Mouse (Mus musculus) adrenal gland, postnatal 4 days (tissue): ENCODE data around the gene Zcchc24. TPM values are rescaled to one million over a fixed set of nuclear protein-coding genes. Genes with fewer than 3 reads are reported as not detected.

Experiments used
- DNase-seq, 2 experiments: peaks; one replicate each; pipeline ENCODE4 v3.0.0; 2021 to 2022; ENCODE audit warnings: low spot score in 2 of 2, mixed read lengths in 2 of 2
- total RNA-seq, 2 experiments: library from RNA; stranded (reverse); gene quantifications; 2 replicates each; pipeline ENCODE4 v1.2.3; 2021

Gene Zcchc24
- total RNA-seq, 2 experiments from 2014 or later, result 30.2 to 34.7 TPM

DNA sequence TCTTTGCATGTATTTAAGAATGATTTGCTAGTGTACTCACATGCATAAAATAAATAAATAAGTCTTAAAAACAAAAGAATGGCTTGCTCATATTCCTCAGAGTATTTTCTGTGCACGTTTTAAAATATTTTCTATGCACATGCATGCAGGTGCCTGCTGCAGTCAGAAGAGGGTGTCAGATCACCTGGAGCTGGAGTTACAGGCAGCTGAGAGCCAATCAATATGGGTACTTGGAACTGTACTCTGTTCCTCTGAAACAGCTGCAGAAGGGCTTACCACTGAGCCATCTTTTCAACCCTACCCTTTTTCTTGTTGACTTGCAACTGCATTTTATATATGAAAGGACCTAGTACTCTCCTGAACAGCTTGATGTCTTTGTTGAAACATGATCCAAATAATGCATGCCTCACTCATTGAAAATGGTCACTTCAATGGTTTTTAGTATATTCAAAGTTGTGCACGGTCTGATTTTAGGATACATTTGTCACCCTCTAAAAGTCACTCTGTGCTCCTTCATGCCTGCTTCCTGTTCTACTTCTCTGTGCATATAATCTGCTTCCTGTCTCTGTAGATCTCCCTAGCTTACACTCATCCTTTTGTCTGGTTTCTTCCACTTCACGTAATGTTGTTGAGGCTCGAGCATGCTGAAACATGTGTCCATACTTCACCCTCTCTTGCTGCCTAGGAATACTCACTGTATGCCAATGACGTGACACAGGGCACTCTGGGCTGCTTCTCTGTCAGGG lies 47.7 kb downstream of the Zcchc24 start:
- no peak for DNase-seq

DNA sequence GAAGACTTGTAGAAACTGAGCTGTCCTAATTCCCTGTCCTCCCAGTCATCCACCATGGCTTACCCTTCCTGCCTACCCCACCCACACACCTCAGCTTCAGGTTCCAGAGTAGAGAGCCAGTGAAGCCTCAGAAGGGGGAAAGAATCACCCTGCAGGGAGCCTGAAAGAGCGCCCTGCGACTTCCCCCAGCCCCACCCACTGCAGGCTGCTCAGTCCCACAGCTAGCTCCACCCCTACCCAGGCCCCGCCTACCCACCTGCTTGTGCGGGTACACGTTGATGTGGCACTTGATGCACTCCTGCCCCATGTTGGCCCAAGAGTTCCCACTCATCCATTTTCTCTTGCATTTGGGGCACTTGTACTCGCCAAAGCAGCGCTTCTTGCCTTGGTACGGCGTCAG lies 49.5 kb downstream of the Zcchc24 start:
- DNase-seq, result no peak

- no peak for DNase-seq
Observed at GRCm38 (mm10) chr14:25718471-25718870, 50.4 kb downstream of the Zcchc24 start.

DNA sequence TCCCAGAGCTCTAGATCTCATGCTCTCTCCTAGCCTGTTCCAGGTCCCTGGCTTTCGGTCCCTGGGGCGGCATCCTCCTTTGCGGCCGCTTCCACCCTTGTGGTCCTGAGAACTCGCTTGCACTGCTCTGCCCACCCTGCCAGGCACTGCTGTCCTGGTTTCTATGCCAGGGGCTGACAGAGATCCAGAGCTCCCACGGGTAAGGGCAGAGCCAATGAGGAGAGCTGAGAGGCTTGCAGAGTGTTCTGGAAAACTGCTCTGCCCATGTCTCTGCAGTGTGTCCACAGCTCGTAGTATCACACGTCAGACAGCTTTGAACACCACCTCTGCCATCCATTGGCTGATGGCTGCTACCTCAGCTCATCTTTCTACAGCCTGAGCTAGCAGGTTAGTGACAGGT lies 51.1 kb downstream of the Zcchc24 start:
- no peak for DNase-seq

GRCm38 (mm10) chr14:25716528-25716927 lies 52.3 kb downstream of the Zcchc24 start:
- DNase-seq, result no peak

DNA sequence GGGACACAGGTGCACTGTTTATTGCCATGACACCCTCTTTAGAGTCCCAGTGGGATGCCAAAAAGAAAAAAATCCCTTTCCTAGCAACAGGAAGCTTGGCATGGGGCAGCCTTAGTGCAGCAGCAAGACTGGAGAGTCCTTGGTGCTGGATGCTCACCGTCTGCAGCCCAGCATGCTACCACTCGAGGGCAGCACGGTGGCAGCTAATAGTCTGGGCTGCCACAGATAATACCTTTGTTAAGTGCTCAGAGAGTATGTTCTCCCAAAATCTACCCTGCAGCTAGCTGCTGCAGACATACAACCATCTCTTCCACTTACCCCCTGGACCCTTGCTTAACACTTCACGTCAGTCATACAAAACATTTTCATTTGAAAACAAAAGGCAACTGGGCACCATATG lies 55.4 kb downstream of the Zcchc24 start:
- DNase-seq, result no peak

GRCm38 (mm10) chr14:25711602-25712001 lies 57.2 kb downstream of the Zcchc24 start:
- no peak for DNase-seq

DNA sequence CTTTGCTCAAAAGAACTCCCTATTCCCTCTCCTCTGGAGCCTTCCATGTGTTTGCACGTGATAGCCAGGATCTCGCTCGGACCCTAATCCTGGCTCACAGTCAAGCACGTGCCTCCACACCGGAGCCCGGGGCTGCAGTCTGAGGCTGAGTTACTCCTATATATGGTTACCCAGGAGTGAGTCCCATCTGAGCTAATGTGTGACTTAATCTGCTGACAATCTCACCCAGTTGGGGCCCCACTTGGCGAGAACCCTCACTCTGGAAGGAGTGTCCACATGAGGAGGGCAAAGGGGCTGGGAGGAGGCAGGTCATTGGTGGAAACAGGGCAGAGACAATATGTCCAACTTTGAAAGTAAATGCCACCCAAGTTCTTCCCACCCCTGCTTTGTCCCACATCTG lies 57.7 kb downstream of the Zcchc24 start:
- DNase-seq, result no peak

DNA sequence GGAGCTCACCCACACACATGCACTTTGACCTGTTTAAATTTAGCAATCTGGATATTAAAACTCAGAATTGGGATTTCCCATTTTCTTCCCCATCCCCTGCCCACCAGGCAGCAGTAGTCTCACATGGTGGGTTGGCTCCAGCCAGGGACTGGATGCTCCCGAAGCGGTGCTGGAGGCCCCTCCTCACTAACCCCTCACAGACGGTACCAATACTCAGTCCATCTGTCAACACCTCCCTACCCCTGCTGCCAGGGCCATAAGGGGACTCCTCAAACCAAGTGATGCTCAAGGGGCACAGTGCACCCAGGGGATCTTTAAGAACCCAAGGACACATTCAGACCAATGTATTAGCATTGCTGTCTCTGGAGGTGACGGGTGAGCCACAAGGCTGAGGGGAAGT lies 58.2 kb downstream of the Zcchc24 start:
- DNase-seq, result no peak

DNA sequence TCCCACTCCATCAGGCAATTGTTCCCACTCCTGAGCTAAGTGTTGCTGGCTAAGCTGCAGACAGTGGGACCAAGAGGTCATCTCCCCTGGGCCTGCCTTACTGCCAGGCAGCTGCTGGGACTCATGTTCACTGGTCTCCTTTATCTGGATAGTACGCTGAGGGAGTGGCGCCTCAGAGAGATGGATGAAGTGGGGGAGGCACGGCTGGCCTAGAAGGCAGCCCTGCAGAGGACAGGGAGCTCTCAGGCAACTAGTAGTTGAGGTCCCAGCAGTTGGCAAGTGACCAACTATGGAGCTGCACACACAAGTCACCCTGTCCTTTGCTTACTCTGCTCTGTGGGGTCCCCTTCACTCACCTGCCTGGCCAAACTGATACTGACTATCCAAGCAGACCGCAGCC lies 58.8 kb downstream of the Zcchc24 start:
- DNase-seq, result no peak

DNA sequence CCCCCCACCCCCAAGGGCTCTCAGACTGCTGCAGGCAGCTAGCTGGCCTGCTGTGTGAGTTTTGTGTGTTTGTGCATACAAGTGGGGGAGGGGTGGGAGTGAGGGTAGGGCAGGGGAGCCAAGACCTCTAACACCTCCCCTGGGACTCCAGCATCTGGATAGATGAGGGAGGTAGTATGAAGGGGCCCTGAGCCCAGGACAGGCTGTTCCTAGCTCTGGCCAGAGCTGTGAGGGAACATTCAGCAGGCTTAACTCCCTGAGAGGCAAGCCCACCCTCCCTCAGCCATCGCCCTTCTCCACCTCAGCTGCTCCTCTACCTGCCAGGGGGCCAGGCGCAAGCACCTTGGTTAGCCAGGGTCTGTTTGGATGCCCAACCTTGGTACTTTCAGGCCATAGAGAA lies 59.9 kb downstream of the Zcchc24 start:
- DNase-seq, result no peak

DNA sequence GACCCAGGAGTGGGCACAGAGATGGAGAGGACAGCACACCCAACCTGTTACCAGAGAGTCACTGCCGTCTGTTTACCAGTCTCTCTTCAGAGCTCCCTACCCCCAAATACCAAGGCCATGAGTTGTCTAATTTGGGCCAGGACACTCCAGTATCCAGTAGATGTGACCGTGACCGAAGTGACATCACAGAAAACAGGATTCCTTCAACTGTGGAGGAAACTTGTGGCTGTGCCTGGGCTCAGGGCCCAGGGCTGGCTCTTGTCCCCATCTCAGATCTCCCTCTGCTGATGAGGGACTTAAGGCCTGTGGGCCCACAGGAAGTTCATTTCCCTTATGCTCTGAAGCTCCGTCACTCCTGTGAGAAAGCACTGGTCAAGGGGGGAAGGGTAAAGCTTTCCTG lies 60.4 kb downstream of the Zcchc24 start:
- DNase-seq, result no peak

- no peak for DNase-seq
Observed at GRCm38 (mm10) chr14:25707691-25708181, 61.1 kb downstream of the Zcchc24 start.

GRCm38 (mm10) chr14:25701986-25702385 lies 66.9 kb downstream of the Zcchc24 start:
- DNase-seq, result no peak

DNA sequence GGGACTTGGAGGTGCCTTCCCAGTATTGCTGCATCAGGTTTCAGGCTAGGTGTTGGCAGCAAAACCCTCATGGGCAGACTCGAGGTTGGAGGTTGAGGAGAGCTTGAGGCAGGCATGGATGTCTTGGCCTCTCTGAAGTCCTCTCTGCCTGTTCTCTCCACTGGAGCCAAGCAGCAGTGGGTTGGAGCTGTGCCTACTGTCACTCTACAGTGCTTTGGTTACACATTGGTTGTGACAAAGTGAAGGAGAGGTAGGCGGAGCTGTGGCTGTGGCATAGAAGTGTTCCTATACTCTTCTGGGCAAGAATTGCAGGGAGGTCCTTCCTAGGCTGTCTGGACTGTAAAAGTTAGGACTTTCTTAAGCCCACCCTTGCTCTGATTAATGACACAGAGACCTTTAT lies 72.5 kb downstream of the Zcchc24 start:
- DNase-seq, result no peak

DNA sequence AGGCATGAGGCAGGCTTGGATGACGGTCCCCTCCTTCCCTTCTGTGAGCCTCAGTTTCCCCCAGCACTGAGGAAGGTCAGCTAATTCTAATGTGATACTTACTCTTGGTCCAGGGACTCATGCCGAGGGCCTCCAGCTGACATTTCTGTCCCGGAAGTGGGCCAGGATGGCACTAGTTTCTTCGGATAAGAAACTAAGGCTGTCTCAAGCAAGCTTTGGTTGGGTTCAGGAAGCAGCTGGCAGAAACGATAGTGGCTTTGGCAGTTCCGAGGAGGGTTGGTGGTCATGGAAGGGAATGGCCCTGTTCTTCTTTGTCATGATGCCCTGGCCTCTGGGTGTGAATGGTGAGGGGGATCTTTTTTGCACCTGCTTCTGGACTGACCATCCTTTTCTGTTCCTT lies 73.8 kb downstream of the Zcchc24 start:
- DNase-seq, result no peak

DNA sequence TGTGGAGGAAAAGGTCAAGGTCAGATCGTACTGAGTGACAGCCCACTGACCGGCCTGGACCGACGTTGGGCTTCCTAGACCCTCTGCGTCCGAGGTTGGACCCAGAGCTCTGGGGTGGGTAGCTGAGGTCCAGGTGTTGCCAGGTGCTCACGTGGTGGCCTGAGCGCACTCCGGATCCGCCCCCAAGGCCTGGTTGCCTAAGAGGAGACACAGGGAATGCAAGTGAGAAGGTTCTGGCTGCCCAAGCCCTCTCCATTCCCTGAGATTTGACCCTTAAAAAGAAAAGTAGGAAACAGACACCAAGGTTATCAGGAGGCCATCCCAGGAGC lies 74.3 kb downstream of the Zcchc24 start:
- no peak for DNase-seq

GRCm38 (mm10) chr14:25693888-25694568 lies 74.8 kb downstream of the Zcchc24 start, which contains the start of gene Ppif:
Ppif (plus strand) TSS chr14:25694154.
- peak; percentile 94 to 98 for DNase-seq

DNA sequence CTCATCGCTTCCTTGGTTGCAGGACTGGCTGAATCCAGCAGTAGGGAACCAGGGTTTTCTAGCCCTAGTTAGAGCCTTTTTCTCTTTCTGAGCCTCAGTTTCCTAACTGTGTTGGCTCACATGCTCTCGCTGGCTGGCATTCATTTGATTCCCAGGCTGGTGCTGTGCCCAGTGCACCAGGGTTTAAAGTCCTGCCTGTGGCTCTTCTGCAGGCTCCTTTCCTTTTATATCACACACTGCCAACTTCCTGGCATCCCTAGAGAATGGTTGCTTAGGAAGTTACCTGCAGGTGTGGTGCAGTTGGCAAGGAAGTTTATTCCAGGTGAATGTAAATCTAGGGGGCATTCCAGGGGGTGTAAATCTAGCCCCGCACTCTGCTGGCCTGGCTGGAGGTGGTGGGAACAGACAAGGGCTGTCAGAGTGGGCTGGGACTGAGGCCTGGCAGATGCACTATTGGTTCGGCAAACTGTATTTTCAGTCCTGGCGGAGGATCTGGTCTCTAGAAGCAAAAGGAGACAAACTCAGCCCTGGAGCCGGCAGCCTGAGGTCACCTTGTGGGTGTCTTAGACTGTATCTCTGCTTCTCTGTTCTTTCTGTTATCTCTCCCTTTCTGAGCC lies 75.5 kb downstream of the Zcchc24 start:
- DNase-seq, result no peak

- DNase-seq, result no peak
Observed at GRCm38 (mm10) chr14:25686983-25687901, 81.6 kb downstream of the Zcchc24 start.

GRCm38 (mm10) chr14:25686216-25686945 lies 82.5 kb downstream of the Zcchc24 start:
- DNase-seq, result no peak
